Mouse (Mus musculus): ENCODE measurements around the gene Snx32. TPM values are rescaled to one million over a fixed set of nuclear protein-coding genes. Genes with fewer than 3 reads are reported as not detected.

Snx32 gene
- total and polyA plus RNA-seq, 2 experiments from 2014 or later = 68.1 to 77.7 TPM

GRCm38 (mm10) chr19:5449673-5450072 is 60.7 kb downstream of the Snx32 start:
- H3K9ac ChIP-seq = no peak overlapping the region
- H3K27me3 ChIP-seq (ENCODE audit: insufficient read depth, low read length) = peaks cover 29% of the 10 kb centered on the region
- no peaks in the 10 kb centered on the region for H3K4me1 ChIP-seq (ENCODE audit: insufficient read depth)
- no peak overlapping the region for H3K27ac ChIP-seq (ENCODE audit: low read depth, low read length)
- H3K4me3 ChIP-seq (ENCODE audit: low read depth, low read length) = no peak overlapping the region
- no peaks in the 10 kb centered on the region for H3K9me3 ChIP-seq (ENCODE audit: low read length)
- 88% methylated on average over 3 of the region's 3 CpGs for WGBS
- TF ChIP-seq CTCF (IDR thresholded peaks at IDR 0.05; ENCODE audit: low read depth) = no peak
- peaks cover 7% of the 10 kb centered on the region for H3K36me3 ChIP-seq (ENCODE audit: insufficient read depth)
- no peak overlapping the region for H3K4me2 ChIP-seq (ENCODE audit: low read depth)
- DNase-seq (no peak), ATAC-seq (no peak)

- H3K4me2 ChIP-seq (ENCODE audit: low read depth) = peak overlapping the region; percentile 92
- H3K4me1 ChIP-seq (ENCODE audit: insufficient read depth) = no peaks in the 10 kb centered on the region
- H3K4me3 ChIP-seq (ENCODE audit: low read depth, low read length) = peak overlapping the region; percentile 56
- no peak for TF ChIP-seq CTCF (IDR thresholded peaks at IDR 0.05; ENCODE audit: low read depth)
- no peak for ATAC-seq
- H3K27ac ChIP-seq (ENCODE audit: low read depth, low read length) = no peak overlapping the region
- H3K9me3 ChIP-seq (ENCODE audit: low read length) = no peaks in the 10 kb centered on the region
- H3K27me3 ChIP-seq (ENCODE audit: insufficient read depth, low read length) = peaks cover 29% of the 10 kb centered on the region
- 0 out of 2 replicates have a peak overlapping the region, but pooled peaks have one; percentile 46 for H3K9ac ChIP-seq
- WGBS = 8% methylated on average over 36 of the region's 36 CpGs
- H3K36me3 ChIP-seq (ENCODE audit: insufficient read depth) = no peaks in the 10 kb centered on the region
- no peak for DNase-seq
Observed at GRCm38 (mm10) chr19:5448354-5449150, 61.8 kb downstream of the Snx32 start.

- Histone ChIP-seq H3K36me3 (ENCODE audit: insufficient read depth) (no peaks in the 10 kb centered on the region), H3K27me3 (ENCODE audit: insufficient read depth, low read length) (peaks cover 29% of the 10 kb centered on the region), H3K9ac (peak within 1 kb of the TSS; percentile 46), H3K4me1 (ENCODE audit: insufficient read depth) (no peaks in the 10 kb centered on the region), H3K4me2 (ENCODE audit: low read depth) (peak within 1 kb of the TSS; percentile 92), H3K9me3 (ENCODE audit: low read length) (no peaks in the 10 kb centered on the region), H3K4me3 (ENCODE audit: low read depth, low read length) (peak within 1 kb of the TSS; percentile 56), H3K27ac (ENCODE audit: low read depth, low read length) (no peak within 1 kb of the TSS)
- WGBS = under 1% methylated on average over 70 of the region's 70 CpGs
- ATAC-seq (peak; percentile 77), DNase-seq (peak; percentile 67)
- TF ChIP-seq CTCF (IDR thresholded peaks at IDR 0.05; ENCODE audit: low read depth) = no peak
Observed at GRCm38 (mm10) chr19:5447515-5448353, 62.6 kb downstream of the Snx32 start, which contains the start of gene Fosl1. Gene Fosl1 (plus strand): TSS chr19:5447547.

GRCm38 (mm10) chr19:5445747-5446146 is 64.6 kb downstream of the Snx32 start:
- Histone ChIP-seq H3K27me3 (ENCODE audit: insufficient read depth, low read length) (peaks cover 29% of the 10 kb centered on the region), H3K4me2 (ENCODE audit: low read depth) (no peak overlapping the region), H3K4me1 (ENCODE audit: insufficient read depth) (no peaks in the 10 kb centered on the region), H3K4me3 (ENCODE audit: low read depth, low read length) (no peak overlapping the region), H3K27ac (ENCODE audit: low read depth, low read length) (no peak overlapping the region), H3K36me3 (ENCODE audit: insufficient read depth) (no peaks in the 10 kb centered on the region), H3K9me3 (ENCODE audit: low read length) (no peaks in the 10 kb centered on the region), H3K9ac (no peak overlapping the region)
- TF ChIP-seq CTCF (IDR thresholded peaks at IDR 0.05; ENCODE audit: low read depth) = no peak
- DNase-seq (no peak), ATAC-seq (no peak)
- 87% methylated on average over 5 of the region's 5 CpGs for WGBS

DNA sequence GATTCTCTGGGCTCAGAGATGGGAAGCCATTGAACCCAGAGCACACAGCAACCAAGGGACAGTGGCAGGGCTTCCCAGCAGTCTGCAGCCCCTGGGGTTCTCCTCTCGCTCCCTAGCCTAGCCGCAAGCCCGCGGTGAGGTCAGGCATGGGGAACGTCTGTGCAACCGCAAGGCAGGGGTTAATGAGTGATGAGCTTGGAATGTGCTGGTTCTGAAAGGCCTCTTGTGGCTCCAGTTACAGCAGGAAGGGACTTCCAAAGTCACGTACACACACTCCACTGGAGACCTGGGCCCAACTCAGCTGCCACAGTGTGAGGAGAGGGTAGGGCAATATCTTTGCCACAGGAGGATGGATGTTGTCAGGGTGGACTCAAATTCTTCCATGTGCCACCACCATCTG is 65.4 kb downstream of the Snx32 start:
- Histone ChIP-seq H3K4me3 (ENCODE audit: low read depth, low read length) (no peak overlapping the region), H3K9ac (no peak overlapping the region), H3K27me3 (ENCODE audit: insufficient read depth, low read length) (peaks cover 29% of the 10 kb centered on the region), H3K9me3 (ENCODE audit: low read length) (no peaks in the 10 kb centered on the region), H3K36me3 (ENCODE audit: insufficient read depth) (no peaks in the 10 kb centered on the region), H3K4me2 (ENCODE audit: low read depth) (no peak overlapping the region), H3K4me1 (ENCODE audit: insufficient read depth) (no peaks in the 10 kb centered on the region), H3K27ac (ENCODE audit: low read depth, low read length) (no peak overlapping the region)
- 41% methylated on average over 7 of the region's 7 CpGs for WGBS
- ATAC-seq (no peak), DNase-seq (no peak)
- TF ChIP-seq CTCF (IDR thresholded peaks at IDR 0.05; ENCODE audit: low read depth) = no peak

DNA sequence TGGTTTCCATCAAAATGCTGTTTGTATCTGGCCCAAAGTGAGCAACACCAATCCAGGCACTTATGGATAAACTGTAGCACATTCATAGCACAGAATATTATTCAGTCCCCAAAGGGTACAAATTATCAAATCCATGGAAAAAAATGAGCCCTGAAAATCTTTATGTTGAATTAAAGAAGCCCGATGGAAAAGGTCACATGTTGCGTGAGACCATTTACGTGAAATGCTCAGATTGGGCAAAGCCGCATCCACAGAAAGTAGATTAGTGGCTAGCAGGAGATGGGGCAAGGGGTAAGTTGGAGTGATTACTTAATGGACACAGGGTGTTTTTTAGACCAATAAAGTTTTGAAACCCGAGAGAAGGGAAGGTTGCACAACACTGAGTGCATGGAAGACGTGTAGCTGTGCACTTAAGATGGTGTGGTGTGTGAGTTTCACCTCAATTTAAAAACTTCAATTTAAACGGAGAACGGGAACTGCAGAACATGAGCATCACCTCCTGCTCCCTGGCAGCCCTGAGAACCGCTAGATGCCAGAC is 65.9 kb downstream of the Snx32 start:
- Histone ChIP-seq H3K4me3 (ENCODE audit: low read depth, low read length) (no peak overlapping the region), H3K27ac (ENCODE audit: low read depth, low read length) (no peak overlapping the region), H3K9me3 (ENCODE audit: low read length) (no peaks in the 10 kb centered on the region), H3K36me3 (ENCODE audit: insufficient read depth) (no peaks in the 10 kb centered on the region), H3K9ac (no peak overlapping the region), H3K4me1 (ENCODE audit: insufficient read depth) (no peaks in the 10 kb centered on the region), H3K27me3 (ENCODE audit: insufficient read depth, low read length) (peaks cover 27% of the 10 kb centered on the region), H3K4me2 (ENCODE audit: low read depth) (no peak overlapping the region)
- ATAC-seq (no peak), DNase-seq (no peak)
- no peak for TF ChIP-seq CTCF (IDR thresholded peaks at IDR 0.05; ENCODE audit: low read depth)
- WGBS = 76% methylated on average over 9 of the region's 9 CpGs

Other genes starting within 250 kb of the Snx32 start
Only the 30 nearest of the 31 such genes appear.
- 226 and 261 TPM in 2 replicates for gene Sf3b2, start 215.1 kb downstream of the Snx32 start, total RNA-seq (2014; rRNA removed)
- 310 and 345 TPM in 2 replicates for gene Sf3b2, start 215.1 kb downstream of the Snx32 start, polyA plus RNA-seq (2015; fragmentation: Nextera tagmentation; extraction: Ambion mirVana)
- 14.8 and 19.4 TPM in 2 replicates for gene Gal3st3, start 212.2 kb downstream of the Snx32 start, total RNA-seq (2014; rRNA removed)
- gene Gal3st3, start 212.2 kb downstream of the Snx32 start, polyA plus RNA-seq (2015; fragmentation: Nextera tagmentation; extraction: Ambion mirVana) = 46.9 and 50.4 TPM in 2 replicates
- gene Catsper1, start 174.8 kb downstream of the Snx32 start, total RNA-seq (2014; rRNA removed) = not detected in 2 replicates
- gene Catsper1, start 174.8 kb downstream of the Snx32 start, polyA plus RNA-seq (2015; fragmentation: Nextera tagmentation; extraction: Ambion mirVana) = not detected in 2 replicates
- 0.76 and 2.4 TPM in 2 replicates for gene Cst6, start 161.0 kb downstream of the Snx32 start, total RNA-seq (2014; rRNA removed)
- 9.6 and 15.8 TPM in 2 replicates for gene Cst6, start 161.0 kb downstream of the Snx32 start, polyA plus RNA-seq (2015; fragmentation: Nextera tagmentation; extraction: Ambion mirVana)
- 31.4 and 34.7 TPM in 2 replicates for gene Eif1ad, start 143.8 kb downstream of the Snx32 start, total RNA-seq (2014; rRNA removed)
- gene Eif1ad, start 143.8 kb downstream of the Snx32 start, polyA plus RNA-seq (2015; fragmentation: Nextera tagmentation; extraction: Ambion mirVana) = 38.4 and 45.3 TPM in 2 replicates
- gene Banf1, start 143.4 kb downstream of the Snx32 start, total RNA-seq (2014; rRNA removed) = 72.5 and 93.5 TPM in 2 replicates
- 379 and 481 TPM in 2 replicates for gene Banf1, start 143.4 kb downstream of the Snx32 start, polyA plus RNA-seq (2015; fragmentation: Nextera tagmentation; extraction: Ambion mirVana)
- 49.2 and 55.1 TPM in 2 replicates for gene Sart1, start 121.8 kb downstream of the Snx32 start, total RNA-seq (2014; rRNA removed)
- gene Sart1, start 121.8 kb downstream of the Snx32 start, polyA plus RNA-seq (2015; fragmentation: Nextera tagmentation; extraction: Ambion mirVana) = 38.8 and 53.5 TPM in 2 replicates
- gene Tsga10ip, start 108.0 kb downstream of the Snx32 start, total RNA-seq (2014; rRNA removed) = 0.43 TPM in 1 of 2 replicates, not detected in the other
- 0.08 and 0.13 TPM in 2 replicates for gene Tsga10ip, start 108.0 kb downstream of the Snx32 start, polyA plus RNA-seq (2015; fragmentation: Nextera tagmentation; extraction: Ambion mirVana)
- gene Drap1, start 85.6 kb downstream of the Snx32 start, total RNA-seq (2014; rRNA removed) = 171 and 202 TPM in 2 replicates
- 353 and 391 TPM in 2 replicates for gene Drap1, start 85.6 kb downstream of the Snx32 start, polyA plus RNA-seq (2015; fragmentation: Nextera tagmentation; extraction: Ambion mirVana)
- gene AI837181, start 85.4 kb downstream of the Snx32 start, total RNA-seq (2014; rRNA removed) = 56.6 and 59.5 TPM in 2 replicates
- 72.5 and 72.7 TPM in 2 replicates for gene AI837181, start 85.4 kb downstream of the Snx32 start, polyA plus RNA-seq (2015; fragmentation: Nextera tagmentation; extraction: Ambion mirVana)
- 0.19 TPM in 1 of 2 replicates, not detected in the other for gene Fosl1, start 63.0 kb downstream of the Snx32 start, total RNA-seq (2014; rRNA removed)
- not detected in 2 replicates for gene Fosl1, start 63.0 kb downstream of the Snx32 start, polyA plus RNA-seq (2015; fragmentation: Nextera tagmentation; extraction: Ambion mirVana)
- 19.3 and 21.2 TPM in 2 replicates for gene Ccdc85b, start 52.6 kb downstream of the Snx32 start, total RNA-seq (2014; rRNA removed)
- 15.3 and 16.2 TPM in 2 replicates for gene Ccdc85b, start 52.6 kb downstream of the Snx32 start, polyA plus RNA-seq (2015; fragmentation: Nextera tagmentation; extraction: Ambion mirVana)
- gene Fibp, start 49.9 kb downstream of the Snx32 start, total RNA-seq (2014; rRNA removed) = 116 and 125 TPM in 2 replicates
- gene Fibp, start 49.9 kb downstream of the Snx32 start, polyA plus RNA-seq (2015; fragmentation: Nextera tagmentation; extraction: Ambion mirVana) = 175 and 180 TPM in 2 replicates
- gene Ctsw, start 42.0 kb downstream of the Snx32 start, total RNA-seq (2014; rRNA removed) = 1.0 and 1.7 TPM in 2 replicates
- gene Ctsw, start 42.0 kb downstream of the Snx32 start, polyA plus RNA-seq (2015; fragmentation: Nextera tagmentation; extraction: Ambion mirVana) = 2.3 and 2.5 TPM in 2 replicates
- gene Efemp2, start 36.6 kb downstream of the Snx32 start, total RNA-seq (2014; rRNA removed) = 25.9 and 26.4 TPM in 2 replicates
- gene Efemp2, start 36.6 kb downstream of the Snx32 start, polyA plus RNA-seq (2015; fragmentation: Nextera tagmentation; extraction: Ambion mirVana) = 27.2 and 35.0 TPM in 2 replicates
- 51.5 and 54.8 TPM in 2 replicates for gene Mus81, start 22.1 kb downstream of the Snx32 start, total RNA-seq (2014; rRNA removed)
- gene Mus81, start 22.1 kb downstream of the Snx32 start, polyA plus RNA-seq (2015; fragmentation: Nextera tagmentation; extraction: Ambion mirVana) = 29.4 and 32.6 TPM in 2 replicates
- gene Cfl1, start 20.1 kb downstream of the Snx32 start, total RNA-seq (2014; rRNA removed) = 1,402 and 1,611 TPM in 2 replicates
- gene Cfl1, start 20.1 kb downstream of the Snx32 start, polyA plus RNA-seq (2015; fragmentation: Nextera tagmentation; extraction: Ambion mirVana) = 4,218 and 4,770 TPM in 2 replicates
- 5.0 and 5.2 TPM in 2 replicates for gene 1700020D05Rik, start 6.8 kb downstream of the Snx32 start, total RNA-seq (2014; rRNA removed)
- gene 1700020D05Rik, start 6.8 kb downstream of the Snx32 start, polyA plus RNA-seq (2015; fragmentation: Nextera tagmentation; extraction: Ambion mirVana) = not detected in 2 replicates
- not detected in 2 replicates for gene Ovol1, start 50.1 kb upstream of the Snx32 start, total RNA-seq (2014; rRNA removed)
- 0.11 and 0.21 TPM in 2 replicates for gene Ovol1, start 50.1 kb upstream of the Snx32 start, polyA plus RNA-seq (2015; fragmentation: Nextera tagmentation; extraction: Ambion mirVana)
- 9.0 and 9.5 TPM in 2 replicates for gene Ap5b1, start 57.5 kb upstream of the Snx32 start, total RNA-seq (2014; rRNA removed)
- gene Ap5b1, start 57.5 kb upstream of the Snx32 start, polyA plus RNA-seq (2015; fragmentation: Nextera tagmentation; extraction: Ambion mirVana) = 1.2 and 1.6 TPM in 2 replicates
- 29.0 and 34.1 TPM in 2 replicates for gene Rnaseh2c, start 91.3 kb upstream of the Snx32 start, total RNA-seq (2014; rRNA removed)
- 49.8 and 59.9 TPM in 2 replicates for gene Rnaseh2c, start 91.3 kb upstream of the Snx32 start, polyA plus RNA-seq (2015; fragmentation: Nextera tagmentation; extraction: Ambion mirVana)
- gene Kat5, start 99.7 kb upstream of the Snx32 start, total RNA-seq (2014; rRNA removed) = 131 and 150 TPM in 2 replicates
- gene Kat5, start 99.7 kb upstream of the Snx32 start, polyA plus RNA-seq (2015; fragmentation: Nextera tagmentation; extraction: Ambion mirVana) = 62.8 and 72.6 TPM in 2 replicates
- gene Rela, start 126.9 kb upstream of the Snx32 start, total RNA-seq (2014; rRNA removed) = 23.2 and 34.8 TPM in 2 replicates
- 26.8 and 32.3 TPM in 2 replicates for gene Rela, start 126.9 kb upstream of the Snx32 start, polyA plus RNA-seq (2015; fragmentation: Nextera tagmentation; extraction: Ambion mirVana)
- gene Sipa1, start 153.2 kb upstream of the Snx32 start, total RNA-seq (2014; rRNA removed) = 16.6 and 18.3 TPM in 2 replicates
- gene Sipa1, start 153.2 kb upstream of the Snx32 start, polyA plus RNA-seq (2015; fragmentation: Nextera tagmentation; extraction: Ambion mirVana) = 14.6 and 19.6 TPM in 2 replicates
- 14.4 and 19.7 TPM in 2 replicates for gene Map3k11, start 178.2 kb upstream of the Snx32 start, total RNA-seq (2014; rRNA removed)
- gene Map3k11, start 178.2 kb upstream of the Snx32 start, polyA plus RNA-seq (2015; fragmentation: Nextera tagmentation; extraction: Ambion mirVana) = 8.7 and 9.0 TPM in 2 replicates
- 57.4 and 67.1 TPM in 2 replicates for gene Pcnx3, start 178.4 kb upstream of the Snx32 start, total RNA-seq (2014; rRNA removed)
- 10.2 and 17.2 TPM in 2 replicates for gene Pcnx3, start 178.4 kb upstream of the Snx32 start, polyA plus RNA-seq (2015; fragmentation: Nextera tagmentation; extraction: Ambion mirVana)
- gene Kcnk7, start 193.8 kb upstream of the Snx32 start, total RNA-seq (2014; rRNA removed) = not detected in 2 replicates
- gene Kcnk7, start 193.8 kb upstream of the Snx32 start, polyA plus RNA-seq (2015; fragmentation: Nextera tagmentation; extraction: Ambion mirVana) = 0.17 TPM in 1 of 2 replicates, not detected in the other
- 28.5 and 33.2 TPM in 2 replicates for gene Ehbp1l1, start 215.8 kb upstream of the Snx32 start, total RNA-seq (2014; rRNA removed)
- gene Ehbp1l1, start 215.8 kb upstream of the Snx32 start, polyA plus RNA-seq (2015; fragmentation: Nextera tagmentation; extraction: Ambion mirVana) = 41.3 and 53.0 TPM in 2 replicates
- 169 and 172 TPM in 2 replicates for gene Fam89b, start 219.1 kb upstream of the Snx32 start, total RNA-seq (2014; rRNA removed)
- 165 and 200 TPM in 2 replicates for gene Fam89b, start 219.1 kb upstream of the Snx32 start, polyA plus RNA-seq (2015; fragmentation: Nextera tagmentation; extraction: Ambion mirVana)
- gene Ltbp3, start 230.4 kb upstream of the Snx32 start, total RNA-seq (2014; rRNA removed) = 21.3 and 22.7 TPM in 2 replicates
- gene Ltbp3, start 230.4 kb upstream of the Snx32 start, polyA plus RNA-seq (2015; fragmentation: Nextera tagmentation; extraction: Ambion mirVana) = 5.9 and 12.4 TPM in 2 replicates

Data from forebrain, postnatal 0 days (tissue).